Mouse (Mus musculus): ENCODE data around the gene Ppfia4. TPM values are rescaled to one million over a fixed set of nuclear protein-coding genes. Genes with fewer than 3 reads are reported as not detected.
A peak's percentile ranks its signal among the peaks of the same experiment; 100 is the strongest.

The Ppfia4 gene
- polyA plus RNA-seq, 1 experiment from 2014 or later: 6.7 TPM

DNA sequence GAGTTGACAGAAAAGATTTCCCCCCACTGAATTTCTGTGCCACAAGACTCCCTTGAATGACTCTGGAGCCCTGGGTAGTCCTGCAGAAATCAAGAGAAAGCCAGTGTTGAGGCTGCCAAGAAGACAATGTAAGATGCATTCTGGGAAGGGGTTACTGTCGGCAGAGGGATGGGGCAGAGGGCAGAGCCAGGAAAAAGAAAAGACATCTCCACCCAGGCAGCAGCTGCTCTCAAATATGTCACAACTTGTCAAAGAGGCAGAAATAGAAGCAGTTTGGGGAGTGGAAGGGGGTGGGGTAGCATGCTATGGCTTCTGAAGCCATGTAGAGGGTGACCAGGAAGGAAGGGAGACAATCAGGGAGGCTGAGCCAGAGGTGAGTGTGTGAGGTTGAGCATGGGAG, 49.6 kb downstream of the Ppfia4 start:
- Histone ChIP-seq H3K36me3 (no peaks in the 10 kb centered on the region), H3K4me3 (replicated peaks) (no peak overlapping the region), H3K27ac (no peak overlapping the region), H3K9me3 (no peaks in the 10 kb centered on the region), H3K4me2 (no peak overlapping the region), H3K9ac (replicated peaks) (no peak overlapping the region), H3K27me3 (0 out of 2 replicates have a peak, but pooled peaks cover 4% of the 10 kb centered on the region), H3K4me1 (replicated peaks) (no peaks in the 10 kb centered on the region; the same call in 1 of the 2 replicates)
- ATAC-seq (ENCODE audit: insufficient number of reproducible peaks, insufficient read depth, low FRiP score, low TSS enrichment, low read depth): no peak
- WGBS: 41% methylated on average over 1 of the region's 1 CpGs

DNA sequence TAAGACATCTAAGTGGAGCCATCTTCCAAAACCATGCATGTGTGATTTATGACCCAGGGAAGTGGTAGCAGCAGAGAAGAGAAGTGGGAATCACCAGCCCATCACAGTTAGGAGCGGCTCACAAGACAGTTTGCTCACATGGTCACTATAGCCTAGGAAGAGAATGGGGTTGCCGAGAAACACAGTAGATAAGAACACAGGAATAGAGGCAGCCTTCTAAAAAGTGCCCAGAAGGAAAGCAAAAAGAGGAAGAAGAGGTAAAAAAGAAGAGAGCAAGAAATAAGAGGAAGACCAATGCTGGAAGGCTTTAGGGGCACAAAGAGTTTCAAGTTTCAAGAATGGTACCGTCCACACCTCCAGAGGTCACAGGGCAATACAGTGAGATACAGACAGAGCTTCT, 50.4 kb downstream of the Ppfia4 start:
- Histone ChIP-seq H3K4me3 (replicated peaks) (no peak overlapping the region), H3K9me3 (no peaks in the 10 kb centered on the region), H3K27ac (no peak overlapping the region), H3K4me2 (no peak overlapping the region), H3K27me3 (0 out of 2 replicates have a peak, but pooled peaks cover 4% of the 10 kb centered on the region), H3K36me3 (no peaks in the 10 kb centered on the region), H3K4me1 (replicated peaks) (no peaks in the 10 kb centered on the region; the same call in 1 of the 2 replicates), H3K9ac (replicated peaks) (no peak overlapping the region)
- no peak for ATAC-seq (ENCODE audit: insufficient number of reproducible peaks, insufficient read depth, low FRiP score, low TSS enrichment, low read depth)
- 63% methylated on average over 3 of the region's 3 CpGs for WGBS

DNA sequence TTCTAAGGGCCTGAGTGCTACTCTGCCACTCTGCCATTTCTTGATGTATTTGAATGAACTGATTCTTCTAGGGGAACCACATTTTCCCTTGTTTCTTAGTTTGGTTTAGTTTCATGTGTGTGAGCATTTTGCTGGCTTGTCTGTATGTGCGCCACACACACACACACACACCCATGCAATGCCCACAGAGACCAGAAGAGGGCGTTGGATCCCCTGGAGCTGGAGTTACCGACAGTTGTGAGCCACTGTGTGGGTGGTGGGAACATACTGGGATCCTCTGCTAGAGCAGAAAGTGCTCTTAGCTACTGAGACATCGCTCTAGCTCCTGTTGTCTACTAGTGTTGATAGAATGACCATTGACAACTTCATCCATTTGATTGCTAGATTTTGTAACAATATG, 51.2 kb downstream of the Ppfia4 start:
- Histone ChIP-seq H3K36me3 (no peaks in the 10 kb centered on the region), H3K4me1 (replicated peaks) (no peaks in the 10 kb centered on the region; the same call in 1 of the 2 replicates), H3K9me3 (no peaks in the 10 kb centered on the region), H3K4me2 (no peak overlapping the region), H3K9ac (replicated peaks) (no peak overlapping the region), H3K4me3 (replicated peaks) (no peak overlapping the region), H3K27ac (no peak overlapping the region), H3K27me3 (0 out of 2 replicates have a peak, but pooled peaks cover 4% of the 10 kb centered on the region)
- 66% methylated on average over 4 of the region's 4 CpGs for WGBS
- ATAC-seq (ENCODE audit: insufficient number of reproducible peaks, insufficient read depth, low FRiP score, low TSS enrichment, low read depth): no peak

DNA sequence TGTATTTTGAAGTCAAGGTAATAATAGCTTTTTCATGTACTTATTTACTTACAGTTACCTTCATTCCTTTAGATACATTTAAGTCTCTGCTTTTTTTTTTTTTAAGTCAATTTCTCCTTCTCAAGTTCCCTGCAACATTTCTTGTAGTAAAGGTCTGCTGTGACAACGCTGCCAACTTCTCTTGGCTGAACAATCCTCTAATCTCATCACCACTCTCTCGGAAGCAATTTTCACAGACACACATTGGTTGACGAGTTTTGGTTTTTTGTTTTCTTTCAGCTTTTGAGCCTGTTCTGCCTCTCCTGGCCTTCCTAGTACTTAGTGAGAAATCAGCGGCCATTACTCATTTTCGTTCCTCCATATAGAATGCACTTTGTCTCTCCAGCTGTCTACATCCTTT, 52.6 kb downstream of the Ppfia4 start:
- no peak overlapping the region for H3K9ac ChIP-seq (replicated peaks)
- H3K36me3 ChIP-seq: no peaks in the 10 kb centered on the region
- no peaks in the 10 kb centered on the region for H3K9me3 ChIP-seq
- no peak overlapping the region for H3K4me2 ChIP-seq
- H3K4me1 ChIP-seq (replicated peaks): no peaks in the 10 kb centered on the region
- ATAC-seq (ENCODE audit: insufficient number of reproducible peaks, insufficient read depth, low FRiP score, low TSS enrichment, low read depth): no peak
- H3K27me3 ChIP-seq: 0 out of 2 replicates have a peak, but pooled peaks cover 2% of the 10 kb centered on the region
- H3K4me3 ChIP-seq (replicated peaks): no peak overlapping the region
- WGBS: 90% methylated on average over 5 of the region's 5 CpGs
- no peak overlapping the region for H3K27ac ChIP-seq

DNA sequence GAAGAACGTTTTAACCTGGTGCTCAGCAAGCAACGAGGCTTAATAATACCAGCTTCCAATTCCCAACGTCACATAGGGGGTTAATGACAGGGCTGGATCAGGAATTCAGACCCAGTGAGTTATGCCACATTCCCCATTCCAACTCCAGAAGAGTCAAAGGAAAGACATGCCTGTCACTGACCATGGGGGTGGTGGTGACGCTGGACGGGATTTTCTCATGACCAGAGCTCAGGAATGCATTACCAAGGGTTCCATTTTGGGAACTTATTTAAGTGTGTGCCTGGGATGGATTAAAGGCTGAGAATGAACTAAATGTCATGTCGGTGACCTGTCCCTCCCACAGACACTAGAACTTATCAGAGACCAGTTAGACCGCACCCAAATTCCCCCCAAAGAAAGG, 55.9 kb downstream of the Ppfia4 start:
- WGBS: 72% methylated on average over 7 of the region's 7 CpGs
- Histone ChIP-seq H3K27ac (no peak overlapping the region), H3K36me3 (no peaks in the 10 kb centered on the region), H3K4me3 (replicated peaks) (no peak overlapping the region), H3K4me2 (no peak overlapping the region), H3K9me3 (no peaks in the 10 kb centered on the region), H3K27me3 (no peaks in the 10 kb centered on the region), H3K9ac (replicated peaks) (no peak overlapping the region), H3K4me1 (replicated peaks) (peaks cover 12% of the 10 kb centered on the region)
- no peak for ATAC-seq (ENCODE audit: insufficient number of reproducible peaks, insufficient read depth, low FRiP score, low TSS enrichment, low read depth)

DNA sequence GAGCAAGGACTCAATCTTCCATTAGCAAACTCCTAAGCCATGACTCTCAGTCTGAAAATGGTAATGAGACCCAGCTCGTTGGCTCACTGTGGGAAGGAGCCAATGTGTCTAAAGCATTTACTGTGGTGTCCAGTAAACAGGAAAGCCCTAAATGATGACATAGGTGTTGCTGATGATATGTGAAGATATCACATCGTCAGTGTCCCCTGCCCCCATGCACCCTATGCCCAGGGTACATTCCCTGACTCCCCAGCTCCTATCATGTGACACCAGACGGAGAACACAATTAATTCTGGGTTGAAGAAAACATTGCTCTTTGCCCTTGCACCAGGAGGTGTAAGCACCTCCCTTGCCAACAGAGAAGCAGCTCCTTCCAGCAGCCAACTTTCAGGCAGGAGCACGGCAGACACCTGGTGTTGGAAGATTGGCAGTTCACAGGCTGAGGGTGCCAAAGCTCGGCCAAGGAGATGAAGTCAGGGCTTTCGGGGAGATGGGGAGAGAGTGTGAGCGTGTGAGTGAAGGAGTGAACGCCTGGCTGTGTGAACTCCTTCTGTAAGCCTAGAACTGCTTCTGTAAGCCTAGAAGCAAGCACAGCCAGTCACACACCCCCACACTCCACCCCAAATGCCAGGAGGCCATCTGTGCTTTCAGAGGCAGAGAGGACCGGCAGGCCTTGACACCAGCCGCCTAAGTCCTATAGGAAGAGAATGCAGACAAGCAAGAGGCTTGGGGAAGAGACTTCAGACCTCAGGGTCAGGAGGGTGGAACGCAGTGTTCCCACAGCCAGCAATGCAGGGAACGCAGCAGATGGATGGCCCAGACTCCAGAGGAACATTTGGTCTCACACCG, 56.9 kb downstream of the Ppfia4 start:
- Histone ChIP-seq H3K4me1 (replicated peaks) (peaks cover 12% of the 10 kb centered on the region), H3K9me3 (no peaks in the 10 kb centered on the region), H3K9ac (replicated peaks) (no peak overlapping the region), H3K27me3 (no peaks in the 10 kb centered on the region), H3K36me3 (no peaks in the 10 kb centered on the region), H3K4me2 (no peak overlapping the region), H3K4me3 (replicated peaks) (no peak overlapping the region), H3K27ac (no peak overlapping the region)
- ATAC-seq (ENCODE audit: insufficient number of reproducible peaks, insufficient read depth, low FRiP score, low TSS enrichment, low read depth): no peak
- WGBS: 54% methylated on average over 13 of the region's 13 CpGs

DNA sequence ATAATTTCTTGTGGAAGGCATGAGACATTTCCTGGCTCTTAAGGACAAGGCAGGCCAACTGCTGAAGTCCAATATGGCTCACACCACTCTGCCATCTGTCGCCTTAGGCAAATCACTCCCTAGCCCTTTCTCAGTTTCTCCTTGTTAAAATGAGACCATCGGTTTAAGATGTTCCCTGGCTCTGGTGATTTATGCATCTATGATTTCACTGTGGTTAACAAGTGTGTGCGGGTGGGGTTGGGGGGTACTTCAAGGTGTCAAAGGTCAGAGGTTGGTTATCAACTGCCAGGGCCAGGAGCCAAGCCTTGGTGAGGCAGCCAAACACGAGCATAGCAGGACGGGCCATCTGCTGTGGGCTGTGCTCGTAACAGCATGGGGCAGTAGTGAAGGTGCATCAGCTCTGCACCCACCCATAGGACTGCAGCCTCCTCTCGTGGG, 58.2 kb downstream of the Ppfia4 start:
- no peaks in the 10 kb centered on the region for H3K9me3 ChIP-seq
- H3K9ac ChIP-seq (replicated peaks): no peak overlapping the region
- no peak for ATAC-seq (ENCODE audit: insufficient number of reproducible peaks, insufficient read depth, low FRiP score, low TSS enrichment, low read depth)
- H3K27me3 ChIP-seq: no peaks in the 10 kb centered on the region
- H3K4me3 ChIP-seq (replicated peaks): no peak overlapping the region
- H3K4me2 ChIP-seq: no peak overlapping the region
- no peaks in the 10 kb centered on the region for H3K36me3 ChIP-seq
- 61% methylated on average over 7 of the region's 7 CpGs for WGBS
- H3K4me1 ChIP-seq (replicated peaks): peaks cover 12% of the 10 kb centered on the region
- H3K27ac ChIP-seq: no peak overlapping the region

DNA sequence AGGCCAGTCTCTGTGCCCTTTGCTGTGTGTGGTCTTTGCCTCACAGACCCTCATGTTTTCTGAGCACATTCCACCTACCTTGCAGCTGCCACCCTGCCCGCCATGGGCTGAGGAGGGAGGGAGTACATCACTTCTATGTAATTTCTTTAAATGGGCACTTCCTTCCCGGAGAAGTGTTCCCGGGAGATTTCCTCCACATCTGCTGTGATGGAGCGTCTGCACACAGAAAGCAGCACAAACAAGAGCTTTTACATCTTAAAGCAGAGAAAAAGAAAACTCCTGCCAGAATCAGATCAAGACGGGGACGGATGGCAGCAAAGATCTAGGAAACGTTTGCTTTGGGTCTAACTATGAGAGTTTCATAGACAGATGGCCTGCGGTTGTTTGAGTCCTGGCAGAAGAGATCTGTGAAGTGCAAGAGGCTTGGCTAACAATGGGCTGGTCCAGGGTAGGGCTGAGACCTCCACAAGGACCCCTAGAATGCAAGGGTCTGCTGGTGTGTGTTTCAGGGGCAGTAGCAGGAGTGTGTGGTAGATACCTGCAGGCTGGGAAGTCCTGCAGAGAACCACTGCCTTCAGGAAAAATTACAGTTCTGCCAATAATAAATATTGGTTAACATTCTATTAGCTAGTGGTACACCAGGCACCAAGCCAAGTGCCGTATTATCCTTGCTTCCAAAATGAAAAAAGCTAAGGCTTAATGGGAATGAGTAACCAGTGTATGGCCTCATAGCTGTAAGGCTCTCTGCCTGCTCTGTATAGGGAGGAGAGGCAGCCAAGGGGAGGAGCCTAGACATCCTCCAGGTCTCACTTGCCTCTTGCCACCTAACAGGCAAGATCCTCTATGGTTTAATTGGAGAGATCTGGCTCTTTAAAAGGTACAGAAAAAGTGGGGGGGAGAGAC, 59.0 kb downstream of the Ppfia4 start:
- H3K4me1 ChIP-seq (replicated peaks): peaks cover 12% of the 10 kb centered on the region
- no peak overlapping the region for H3K4me2 ChIP-seq
- ATAC-seq (ENCODE audit: insufficient number of reproducible peaks, insufficient read depth, low FRiP score, low TSS enrichment, low read depth): no peak
- H3K4me3 ChIP-seq (replicated peaks): no peak overlapping the region
- no peaks in the 10 kb centered on the region for H3K27me3 ChIP-seq
- no peaks in the 10 kb centered on the region for H3K36me3 ChIP-seq
- no peaks in the 10 kb centered on the region for H3K9me3 ChIP-seq
- WGBS: 57% methylated on average over 9 of the region's 9 CpGs
- H3K27ac ChIP-seq: peak overlapping the region; percentile 50; the same call in 1 of the 2 replicates
- no peak overlapping the region for H3K9ac ChIP-seq (replicated peaks)

DNA sequence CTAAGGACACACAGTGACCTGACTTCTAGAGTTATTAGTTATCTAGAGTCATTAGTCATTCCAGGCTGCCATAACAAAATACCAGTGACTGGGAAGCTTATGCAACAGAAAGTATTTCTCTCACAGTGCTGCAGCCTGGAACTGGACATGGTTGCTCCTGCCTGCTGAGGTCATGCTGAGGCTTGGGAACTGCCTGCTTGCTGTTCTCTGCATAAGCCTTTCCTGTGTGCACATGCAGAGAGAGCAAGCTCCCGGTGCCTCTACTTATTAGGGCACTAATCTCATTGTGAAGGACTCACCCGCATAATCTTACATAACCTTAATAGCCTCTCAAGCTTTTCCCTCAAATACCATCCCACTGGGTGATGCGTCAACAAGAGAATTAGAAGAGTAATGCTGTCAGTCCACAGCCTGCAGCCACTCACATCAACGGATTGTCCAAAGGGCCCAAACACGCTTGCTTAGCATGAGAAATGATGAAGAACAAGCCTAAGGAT, 59.9 kb downstream of the Ppfia4 start:
- H3K9me3 ChIP-seq: no peaks in the 10 kb centered on the region
- H3K36me3 ChIP-seq: no peaks in the 10 kb centered on the region
- H3K27me3 ChIP-seq: no peaks in the 10 kb centered on the region
- H3K4me2 ChIP-seq: no peak overlapping the region
- H3K4me3 ChIP-seq (replicated peaks): no peak overlapping the region
- ATAC-seq (ENCODE audit: insufficient number of reproducible peaks, insufficient read depth, low FRiP score, low TSS enrichment, low read depth): no peak
- H3K9ac ChIP-seq (replicated peaks): no peak overlapping the region
- H3K27ac ChIP-seq: no peak overlapping the region
- peaks cover 12% of the 10 kb centered on the region for H3K4me1 ChIP-seq (replicated peaks)
- 84% methylated on average over 5 of the region's 5 CpGs for WGBS

DNA sequence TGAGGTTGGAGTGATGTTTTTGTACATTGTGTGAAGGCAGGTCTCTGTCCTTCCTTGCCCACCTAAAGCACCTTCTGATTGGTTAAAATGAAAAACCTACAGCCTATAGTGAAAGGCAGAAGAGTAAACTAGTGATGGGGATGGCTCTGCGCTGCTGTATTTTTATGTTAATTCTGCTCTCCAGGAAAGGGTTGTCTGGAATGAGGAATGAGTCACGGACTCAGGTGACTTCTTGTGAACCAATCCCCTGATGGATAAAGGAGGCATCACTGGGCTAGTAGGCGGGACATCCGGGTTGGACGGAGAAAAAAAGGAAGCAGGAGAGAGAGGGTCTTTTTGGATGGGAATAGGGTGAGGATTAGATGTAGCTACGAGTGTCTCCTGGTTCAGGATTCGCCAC, 62.7 kb downstream of the Ppfia4 start:
- no peaks in the 10 kb centered on the region for H3K36me3 ChIP-seq
- no peak overlapping the region for H3K4me3 ChIP-seq (replicated peaks)
- no peaks in the 10 kb centered on the region for H3K9me3 ChIP-seq
- 73% methylated on average over 7 of the region's 7 CpGs for WGBS
- H3K4me2 ChIP-seq: no peak overlapping the region
- H3K27me3 ChIP-seq: no peaks in the 10 kb centered on the region
- no peak for ATAC-seq (ENCODE audit: insufficient number of reproducible peaks, insufficient read depth, low FRiP score, low TSS enrichment, low read depth)
- no peak overlapping the region for H3K27ac ChIP-seq
- H3K4me1 ChIP-seq (replicated peaks): peaks cover 12% of the 10 kb centered on the region
- no peak overlapping the region for H3K9ac ChIP-seq (replicated peaks)

DNA sequence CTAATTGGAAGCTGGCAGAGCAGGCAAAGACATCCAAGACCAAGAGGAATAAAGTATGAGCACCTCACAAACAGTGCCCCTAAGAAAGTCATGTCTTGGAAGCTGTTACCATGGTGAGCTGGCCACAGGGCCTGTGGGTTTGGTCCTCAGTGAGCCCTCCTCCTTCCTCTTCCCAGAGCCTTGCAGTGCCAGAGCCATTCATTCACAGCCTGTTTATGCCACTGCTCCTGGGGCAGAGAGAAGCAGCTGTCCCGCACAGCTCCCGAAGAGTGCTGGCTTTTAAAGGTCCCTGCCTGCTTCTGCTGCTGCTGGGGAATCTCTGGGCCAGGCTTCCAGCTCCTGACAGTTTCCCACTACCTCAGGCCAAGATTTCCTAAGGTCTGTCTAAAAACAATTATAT, 66.9 kb downstream of the Ppfia4 start:
- H3K4me3 ChIP-seq (replicated peaks): no peak overlapping the region
- no peak overlapping the region for H3K4me2 ChIP-seq
- H3K9ac ChIP-seq (replicated peaks): no peak overlapping the region
- no peaks in the 10 kb centered on the region for H3K4me1 ChIP-seq (replicated peaks)
- H3K27me3 ChIP-seq: no peaks in the 10 kb centered on the region
- H3K36me3 ChIP-seq: no peaks in the 10 kb centered on the region
- ATAC-seq (ENCODE audit: insufficient number of reproducible peaks, insufficient read depth, low FRiP score, low TSS enrichment, low read depth): no peak
- no peak overlapping the region for H3K27ac ChIP-seq
- peaks cover 5% of the 10 kb centered on the region; the same call in 1 of the 2 replicates for H3K9me3 ChIP-seq
- 30% methylated on average over 2 of the region's 2 CpGs for WGBS
